Mouse (Mus musculus) forebrain, embryonic 13.5 days (tissue): Measurements from ENCODE around the gene Cacng2. TPM values are rescaled to one million over a fixed set of nuclear protein-coding genes. Genes with fewer than 3 reads are reported as not detected.
A peak's percentile ranks its signal among the peaks of the same experiment; 100 is the strongest.

Experiments
- ATAC-seq: fragments of 200-750 bp; cut with Nextera tagmentation; 2 replicates; pipeline ENCODE4 v1.8.0; 2017
- H3K27ac ChIP-seq: fragments of 300-500 bp; sonication (generic); 2 replicates; pipeline ENCODE4 v1.5.1; 2015; ENCODE audit warnings: inconsistent platforms, mild to moderate bottlenecking, moderate library complexity
- H3K27me3 ChIP-seq: fragments of 300-500 bp; sonication (generic); 2 replicates; pipeline ENCODE4 v1.6.1; 2015; ENCODE audit warnings: mild to moderate bottlenecking, inconsistent platforms
- H3K36me3 ChIP-seq: fragments of 300-500 bp; sonication (generic); 2 replicates; pipeline ENCODE4 v1.6.1; 2015; ENCODE audit warnings: mild to moderate bottlenecking, inconsistent platforms; ENCODE audit not compliant: poor library complexity, severe bottlenecking
- H3K4me1 ChIP-seq: fragments of 300-500 bp; sonication (generic); 2 replicates; pipeline ENCODE4 v1.6.1; 2015; ENCODE audit warnings: inconsistent platforms
- H3K4me2 ChIP-seq: fragments of 300-500 bp; sonication (generic); 2 replicates; pipeline ENCODE4 v1.6.1; 2015; ENCODE audit warnings: inconsistent platforms, mild to moderate bottlenecking, moderate library complexity
- H3K4me3 ChIP-seq: fragments of 300-500 bp; sonication (generic); 2 replicates; pipeline ENCODE4 v1.5.1; 2015; ENCODE audit warnings: mild to moderate bottlenecking, inconsistent platforms
- H3K9ac ChIP-seq: fragments of 300-500 bp; sonication (generic); 2 replicates; pipeline ENCODE4 v1.6.1; 2015; ENCODE audit warnings: mild to moderate bottlenecking, inconsistent platforms
- H3K9me3 ChIP-seq: fragments of 300-500 bp; sonication (generic); replicated peaks from 2 replicates; pipeline ENCODE4 v1.6.1; 2016; ENCODE audit warnings: inconsistent platforms
- WGBS: fragments of 180-500 bp; shearing (Covaris S2); methylation state at CpG from one replicate; pipeline ENCODE4 v1.1.7; 2015; 5-methylcytosine and 5-hydroxymethylcytosine counted together
- polyA plus RNA-seq: library from polyadenylated mRNA; unstranded; fragments of >200 nt; fragmentation: Nextera tagmentation; extraction: Ambion mirVana; gene quantifications from 2 replicates; pipeline ENCODE4 v1.2.1, GENCODE M21; 2015

The Cacng2 gene
- 3.5 and 4.4 TPM in 2 replicates for polyA plus RNA-seq

DNA sequence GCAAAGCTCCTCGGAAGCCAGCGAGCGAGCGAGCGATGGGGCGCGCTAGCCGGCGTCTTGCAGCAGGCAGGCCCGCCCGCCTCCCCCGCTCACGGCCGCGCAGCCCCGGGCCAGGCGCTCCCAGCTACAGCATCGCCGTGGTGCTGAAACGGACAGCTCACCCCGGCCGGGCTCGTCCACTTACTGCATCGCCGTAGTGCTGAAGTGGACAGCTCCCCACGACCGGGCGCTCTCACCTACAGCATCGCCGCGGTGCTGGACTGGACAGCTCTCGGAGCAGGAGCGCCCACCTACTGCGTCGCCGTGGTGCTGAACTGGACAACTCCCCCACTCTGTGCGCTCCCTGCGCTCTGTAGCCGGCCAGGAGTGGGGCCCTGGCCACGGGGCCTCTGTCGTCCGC, at the start of gene Cacng2:
Gene Cacng2 (minus strand): TSS at position 325 of the 400 bp plus-strand sequence.
- Histone ChIP-seq H3K4me2 (peak within 1 kb of the TSS; percentile 72), H3K9ac (peak within 1 kb of the TSS; percentile 78), H3K4me1 (peaks cover 17% of the 10 kb centered on the region), H3K4me3 (peak within 1 kb of the TSS; percentile 57), H3K36me3 (no peaks in the 10 kb centered on the region), H3K27ac (peak within 1 kb of the TSS; percentile 57), H3K9me3 (no peaks in the 10 kb centered on the region), H3K27me3 (peaks cover 33% of the 10 kb centered on the region)
- ATAC-seq, result peak; percentile 89
- WGBS, result under 1% methylated on average over 30 of the region's 42 CpGs

DNA sequence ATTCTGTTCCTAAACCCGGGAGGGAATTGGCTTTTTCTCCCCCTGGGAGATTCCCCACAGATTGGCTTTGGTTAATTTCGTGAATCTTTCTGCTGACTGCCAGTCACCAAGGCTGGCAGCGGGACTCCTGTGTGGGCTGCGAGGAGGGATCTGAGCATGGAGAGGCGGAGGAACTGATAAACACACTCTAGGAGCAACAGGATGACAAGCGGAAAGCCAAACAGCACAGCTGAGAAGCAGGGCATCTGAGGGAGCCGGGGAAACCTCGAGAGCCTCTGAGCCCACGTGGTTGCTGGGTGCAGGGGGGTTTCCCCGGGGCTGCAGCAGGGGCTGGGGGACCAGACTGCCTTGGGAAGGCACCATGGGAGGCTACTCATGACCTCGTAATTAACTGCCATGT, 49.7 kb upstream of the Cacng2 start:
- ATAC-seq, result no peak
- H3K9me3 ChIP-seq, result no peaks in the 10 kb centered on the region
- H3K27me3 ChIP-seq, result no peaks in the 10 kb centered on the region
- WGBS, result 84% methylated on average over 11 of the region's 11 CpGs
- H3K36me3 ChIP-seq, result peaks cover 30% of the 10 kb centered on the region
- H3K4me1 ChIP-seq, result peaks cover 23% of the 10 kb centered on the region
- H3K27ac ChIP-seq, result no peak overlapping the region
- H3K4me3 ChIP-seq, result no peak overlapping the region
- no peak overlapping the region for H3K4me2 ChIP-seq
- H3K9ac ChIP-seq, result no peak overlapping the region; the same call in 1 of the 2 replicates

DNA sequence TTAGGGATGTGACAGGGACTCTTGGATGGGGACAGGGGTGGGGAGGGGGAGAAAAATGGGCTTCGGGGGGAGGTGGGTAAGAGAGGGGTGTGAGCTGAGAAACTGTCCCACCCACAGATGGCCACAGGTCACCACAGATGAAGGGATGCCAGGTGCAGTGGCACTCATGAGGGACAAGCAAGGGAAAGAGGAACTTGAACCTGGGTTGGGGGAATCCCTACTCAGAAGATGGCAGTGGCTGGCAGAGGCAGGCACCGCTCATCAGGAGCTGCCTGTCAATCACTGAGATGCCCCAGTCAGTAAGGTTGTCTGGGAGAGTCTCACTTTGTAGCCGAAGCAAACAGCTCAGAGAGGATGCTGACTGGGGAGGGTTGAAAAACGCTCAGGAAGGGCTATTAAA, 45.5 kb upstream of the Cacng2 start:
- H3K27me3 ChIP-seq, result no peaks in the 10 kb centered on the region
- H3K36me3 ChIP-seq, result peaks cover 64% of the 10 kb centered on the region
- WGBS, result 91% methylated on average over 4 of the region's 4 CpGs
- H3K27ac ChIP-seq, result no peak overlapping the region
- H3K4me3 ChIP-seq, result no peak overlapping the region
- no peak overlapping the region for H3K4me2 ChIP-seq
- no peaks in the 10 kb centered on the region for H3K4me1 ChIP-seq
- no peak for ATAC-seq
- no peaks in the 10 kb centered on the region for H3K9me3 ChIP-seq
- H3K9ac ChIP-seq, result no peak overlapping the region

DNA sequence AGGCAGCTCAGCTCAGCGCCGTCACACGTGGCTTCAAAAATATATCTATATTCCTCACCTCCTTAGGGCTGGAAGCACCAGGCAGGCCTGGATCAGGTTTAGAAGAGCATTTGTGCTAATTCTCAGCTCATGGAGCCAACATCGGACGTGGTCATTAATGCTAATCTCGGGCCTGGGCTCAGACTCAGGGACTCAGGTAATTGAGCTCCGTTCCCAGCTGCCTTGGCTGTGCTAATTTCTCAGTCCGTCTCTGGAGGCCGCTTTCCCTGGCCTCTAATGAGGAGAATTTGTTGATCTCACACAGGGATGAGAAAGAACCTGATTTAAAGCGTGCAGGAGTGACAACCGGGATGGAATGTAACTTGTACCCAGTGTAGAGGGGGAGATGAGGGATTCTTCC, 44.6 kb upstream of the Cacng2 start:
- H3K4me1 ChIP-seq, result no peaks in the 10 kb centered on the region
- no peak overlapping the region for H3K9ac ChIP-seq
- no peak for ATAC-seq
- peaks cover 72% of the 10 kb centered on the region for H3K36me3 ChIP-seq
- no peaks in the 10 kb centered on the region for H3K27me3 ChIP-seq
- 80% methylated on average over 11 of the region's 11 CpGs for WGBS
- H3K9me3 ChIP-seq, result no peaks in the 10 kb centered on the region
- no peak overlapping the region for H3K4me2 ChIP-seq
- H3K27ac ChIP-seq, result no peak overlapping the region
- H3K4me3 ChIP-seq, result no peak overlapping the region

DNA sequence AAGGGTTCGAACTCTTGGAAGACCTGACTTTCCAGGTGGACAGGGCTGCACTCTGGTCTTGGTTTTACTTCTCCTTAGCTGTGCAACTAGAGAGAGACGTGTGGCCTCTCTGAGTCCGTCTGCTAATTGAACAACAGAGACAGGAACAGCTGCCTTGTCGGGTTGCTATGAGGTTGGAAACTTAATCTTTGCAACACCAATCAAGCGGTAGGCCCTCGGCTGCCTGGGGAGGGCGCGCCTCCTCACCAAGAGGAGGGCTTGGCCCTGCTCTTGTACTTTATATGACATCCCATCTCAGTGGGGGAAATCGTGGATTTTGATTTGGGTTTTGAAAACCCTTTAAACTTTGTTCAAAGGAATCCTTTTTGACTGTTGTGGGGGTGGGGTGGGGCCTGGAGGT, 42.1 kb upstream of the Cacng2 start:
- H3K9me3 ChIP-seq, result no peaks in the 10 kb centered on the region
- no peak overlapping the region for H3K4me3 ChIP-seq
- no peaks in the 10 kb centered on the region for H3K4me1 ChIP-seq
- H3K4me2 ChIP-seq, result no peak overlapping the region
- H3K27me3 ChIP-seq, result no peaks in the 10 kb centered on the region
- no peak for ATAC-seq
- H3K9ac ChIP-seq, result no peak overlapping the region
- peaks cover 76% of the 10 kb centered on the region for H3K36me3 ChIP-seq
- H3K27ac ChIP-seq, result no peak overlapping the region
- WGBS, result 81% methylated on average over 9 of the region's 9 CpGs

DNA sequence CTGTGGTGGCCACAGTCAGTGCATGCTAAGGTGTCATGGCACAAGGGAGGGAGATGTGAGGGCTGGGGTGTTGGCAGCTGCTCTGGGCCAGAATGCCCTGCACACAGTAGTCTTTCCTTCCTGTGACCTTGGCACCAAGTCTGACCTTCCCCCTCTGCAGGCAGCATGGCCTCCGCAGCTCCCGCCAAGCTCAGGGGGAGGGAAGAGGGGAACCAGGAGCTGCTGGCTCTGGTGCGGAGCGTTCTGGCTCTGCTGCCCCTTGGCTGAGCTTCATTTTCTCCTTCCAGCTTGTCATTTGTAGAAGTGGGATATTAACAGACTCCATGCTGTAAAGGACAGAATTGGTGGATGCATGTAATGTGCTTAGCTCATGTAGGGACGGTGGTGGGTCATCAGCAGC, 38.5 kb upstream of the Cacng2 start:
- Histone ChIP-seq H3K27ac (no peak overlapping the region), H3K36me3 (peaks cover 42% of the 10 kb centered on the region), H3K4me2 (no peak overlapping the region), H3K27me3 (no peaks in the 10 kb centered on the region), H3K9ac (no peak overlapping the region), H3K4me3 (no peak overlapping the region), H3K9me3 (no peaks in the 10 kb centered on the region), H3K4me1 (no peaks in the 10 kb centered on the region)
- ATAC-seq, result no peak
- WGBS, result 92% methylated on average over 5 of the region's 5 CpGs

DNA sequence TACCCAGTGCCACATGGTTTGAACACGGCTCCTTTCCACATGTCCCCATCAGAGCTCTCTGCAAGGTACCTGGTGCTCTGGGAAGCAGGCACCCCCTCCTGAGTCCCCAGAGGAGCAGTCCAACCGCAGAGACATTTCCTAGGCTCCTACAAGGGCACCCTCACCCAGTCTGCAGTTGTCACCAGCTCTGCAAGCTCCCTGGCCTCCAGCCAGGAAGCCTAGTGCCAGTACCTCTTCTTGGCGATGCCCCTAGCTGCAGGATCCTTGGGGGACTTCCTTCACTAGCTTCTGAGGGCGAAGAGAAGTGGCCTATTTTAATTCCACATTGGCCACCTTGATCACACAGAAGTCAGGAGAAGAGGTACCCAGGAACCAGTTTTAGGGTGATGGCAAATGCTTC, 38.0 kb upstream of the Cacng2 start:
- H3K9me3 ChIP-seq, result no peaks in the 10 kb centered on the region
- H3K4me1 ChIP-seq, result no peaks in the 10 kb centered on the region
- no peak for ATAC-seq
- no peak overlapping the region for H3K27ac ChIP-seq
- H3K27me3 ChIP-seq, result no peaks in the 10 kb centered on the region
- H3K36me3 ChIP-seq, result peaks cover 37% of the 10 kb centered on the region
- no peak overlapping the region for H3K4me2 ChIP-seq
- H3K9ac ChIP-seq, result no peak overlapping the region
- 69% methylated on average over 4 of the region's 4 CpGs for WGBS
- H3K4me3 ChIP-seq, result no peak overlapping the region

DNA sequence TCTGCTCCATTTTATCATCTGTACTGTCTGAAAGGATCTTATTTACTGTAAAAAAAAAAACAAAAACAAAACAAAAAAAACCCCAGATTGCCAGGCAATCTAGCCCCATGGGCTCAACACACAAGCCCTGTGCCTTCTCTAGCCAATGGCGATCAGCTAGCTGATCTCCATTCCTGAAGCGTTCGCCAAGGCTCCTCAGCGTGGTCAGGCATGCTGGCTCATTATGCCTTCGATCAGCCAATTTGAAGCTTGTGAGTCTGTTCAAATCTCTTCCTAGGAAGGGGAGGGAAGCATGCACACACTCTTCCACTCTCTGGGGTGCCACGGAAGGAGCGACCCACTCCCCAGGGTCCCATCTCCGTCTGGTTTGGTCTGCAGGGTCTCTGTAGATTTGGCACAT, 37.5 kb upstream of the Cacng2 start:
- no peaks in the 10 kb centered on the region for H3K27me3 ChIP-seq
- no peak overlapping the region for H3K4me3 ChIP-seq
- ATAC-seq, result no peak
- no peak overlapping the region for H3K27ac ChIP-seq
- H3K4me1 ChIP-seq, result no peaks in the 10 kb centered on the region
- no peak overlapping the region for H3K4me2 ChIP-seq
- no peaks in the 10 kb centered on the region for H3K9me3 ChIP-seq
- H3K36me3 ChIP-seq, result peaks cover 32% of the 10 kb centered on the region
- WGBS, result 85% methylated on average over 8 of the region's 8 CpGs
- H3K9ac ChIP-seq, result no peak overlapping the region

DNA sequence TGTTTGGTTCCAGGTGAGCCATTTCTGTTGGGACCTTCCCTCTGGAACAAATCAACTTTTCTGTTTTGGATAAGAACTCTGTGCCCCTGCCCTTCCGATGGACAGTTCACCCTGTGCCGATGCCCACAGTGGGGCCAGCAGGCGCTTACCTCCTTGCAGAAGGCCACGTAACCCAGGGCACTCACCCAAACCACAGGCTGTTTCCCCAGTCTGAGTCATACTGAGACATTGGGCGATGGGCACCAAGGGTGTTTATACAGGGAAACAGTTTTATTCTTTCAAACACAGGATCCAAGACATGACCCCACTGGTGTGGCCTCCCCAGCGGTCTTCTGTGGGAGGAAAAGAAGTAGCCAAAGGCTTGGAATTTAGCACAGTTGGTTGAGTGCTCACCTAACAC, 35.6 kb upstream of the Cacng2 start:
- Histone ChIP-seq H3K4me1 (no peaks in the 10 kb centered on the region), H3K27ac (no peak overlapping the region), H3K9me3 (no peaks in the 10 kb centered on the region), H3K4me3 (no peak overlapping the region), H3K27me3 (no peaks in the 10 kb centered on the region), H3K4me2 (no peak overlapping the region), H3K36me3 (peaks cover 20% of the 10 kb centered on the region; the same call in 1 of the 2 replicates), H3K9ac (no peak overlapping the region)
- no peak for ATAC-seq
- WGBS, result 90% methylated on average over 6 of the region's 6 CpGs

DNA sequence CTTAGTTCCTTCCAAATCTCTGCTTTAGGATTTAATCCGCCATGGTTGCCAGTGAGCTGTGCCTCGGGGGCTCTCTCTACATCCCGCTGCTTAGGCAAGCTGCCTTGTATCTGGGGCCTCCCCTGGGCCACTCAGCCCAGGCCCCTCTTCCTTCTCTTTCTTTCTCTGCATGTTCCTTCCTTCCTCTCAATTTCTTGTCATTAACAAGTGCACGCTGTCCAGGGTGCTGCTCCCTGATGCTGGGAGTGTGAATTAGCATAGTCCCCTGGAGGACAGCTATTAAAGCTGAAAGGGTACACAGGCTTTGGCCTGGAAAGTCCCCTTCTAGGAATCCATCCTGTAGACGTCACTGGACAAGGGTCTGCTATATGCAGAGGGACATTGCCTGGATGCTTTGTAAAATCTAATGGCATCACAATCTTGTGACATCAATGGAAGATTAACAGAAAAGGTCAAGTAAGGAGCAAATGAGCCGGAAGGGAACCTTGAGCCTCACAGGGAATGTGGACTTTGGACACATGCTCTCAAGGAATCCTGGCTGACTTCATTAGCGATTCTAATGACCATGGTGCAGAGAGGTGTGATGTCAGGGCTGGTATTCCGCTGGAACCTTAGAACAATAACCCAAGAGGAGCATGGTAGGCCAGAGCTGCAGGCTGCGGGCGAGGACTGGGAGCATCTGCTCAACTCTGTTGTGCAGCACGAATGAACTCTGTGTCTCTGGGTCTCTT, 33.4 kb upstream of the Cacng2 start:
- H3K4me2 ChIP-seq, result no peak overlapping the region
- no peaks in the 10 kb centered on the region for H3K9me3 ChIP-seq
- H3K27me3 ChIP-seq, result no peaks in the 10 kb centered on the region
- H3K27ac ChIP-seq, result no peak overlapping the region
- H3K4me1 ChIP-seq, result no peaks in the 10 kb centered on the region
- 38% methylated on average over 11 of the region's 11 CpGs for WGBS
- H3K9ac ChIP-seq, result no peak overlapping the region
- H3K36me3 ChIP-seq, result peaks cover 2% of the 10 kb centered on the region; the same call in 1 of the 2 replicates
- no peak overlapping the region for H3K4me3 ChIP-seq
- ATAC-seq, result no peak

DNA sequence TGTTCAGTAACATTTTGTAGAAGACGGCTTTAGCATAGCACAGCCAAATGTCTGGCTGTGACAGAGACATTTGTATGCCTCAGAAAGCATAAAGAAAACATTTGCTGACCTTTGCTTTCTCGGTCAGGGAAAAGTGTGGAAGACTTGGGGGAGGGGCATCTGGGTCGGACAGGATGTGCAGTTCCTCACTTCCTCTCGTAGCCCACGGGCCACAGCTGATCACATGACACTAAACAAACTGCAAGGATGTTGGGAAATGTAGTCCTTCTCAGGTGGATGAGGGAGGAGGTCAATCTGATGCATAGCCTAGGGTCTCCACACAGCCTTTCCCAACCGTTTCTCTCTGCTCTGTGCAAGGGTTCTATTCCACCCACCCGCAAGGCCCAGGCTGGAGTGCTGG, 28.7 kb upstream of the Cacng2 start:
- Histone ChIP-seq H3K4me2 (no peak overlapping the region), H3K4me1 (no peaks in the 10 kb centered on the region), H3K9me3 (no peaks in the 10 kb centered on the region), H3K27me3 (no peaks in the 10 kb centered on the region; the same call in 1 of the 2 replicates), H3K36me3 (no peaks in the 10 kb centered on the region), H3K4me3 (no peak overlapping the region), H3K9ac (no peak overlapping the region), H3K27ac (no peak overlapping the region; the same call in 1 of the 2 replicates)
- WGBS, result 81% methylated on average over 7 of the region's 7 CpGs
- no peak for ATAC-seq

DNA sequence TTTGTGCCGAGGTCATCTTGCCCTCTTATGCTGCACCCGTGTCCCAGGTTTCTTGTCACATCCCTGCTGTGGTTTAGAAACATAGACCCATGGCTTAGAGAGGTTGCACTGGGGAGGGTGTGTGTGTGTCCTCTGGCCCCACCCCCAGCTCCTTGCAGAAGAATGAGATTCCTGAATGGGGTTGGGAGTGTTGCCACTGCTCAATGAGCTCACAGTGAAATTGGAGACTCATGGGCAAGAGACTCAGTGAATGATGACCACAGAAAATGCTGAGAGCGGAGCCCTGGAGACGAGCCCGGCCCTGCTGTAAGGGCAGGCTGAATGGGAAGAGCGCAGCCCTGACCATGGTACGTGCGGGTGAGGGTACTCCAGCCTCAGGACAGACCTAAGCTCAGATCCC, 20.4 kb upstream of the Cacng2 start:
- WGBS, result 62% methylated on average over 8 of the region's 8 CpGs
- no peak overlapping the region for H3K4me3 ChIP-seq
- no peak overlapping the region for H3K4me2 ChIP-seq
- ATAC-seq, result no peak
- H3K9ac ChIP-seq, result no peak overlapping the region
- no peaks in the 10 kb centered on the region for H3K9me3 ChIP-seq
- H3K36me3 ChIP-seq, result no peaks in the 10 kb centered on the region
- H3K4me1 ChIP-seq, result no peaks in the 10 kb centered on the region
- 0 out of 2 replicates have a peak, but pooled peaks cover 2% of the 10 kb centered on the region for H3K27me3 ChIP-seq
- H3K27ac ChIP-seq, result no peak overlapping the region

DNA sequence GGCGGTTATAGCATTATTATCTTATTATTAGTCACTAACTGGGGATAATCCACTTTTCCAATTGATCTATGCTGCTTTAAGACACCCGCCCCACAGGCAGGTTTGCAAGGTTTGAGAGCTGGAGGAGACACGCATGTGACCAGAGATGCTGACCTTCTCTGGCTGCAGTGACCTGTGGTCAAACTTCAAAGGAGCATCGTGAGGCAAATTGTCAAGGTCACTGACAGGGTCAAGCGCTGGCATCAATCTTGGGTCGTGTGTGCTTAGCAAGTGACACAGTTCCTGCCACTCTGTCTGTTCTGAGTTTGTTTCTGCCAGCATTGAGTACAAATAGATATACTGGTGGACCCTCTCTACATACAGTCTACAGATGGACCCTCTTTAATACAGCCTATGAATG, 14.8 kb upstream of the Cacng2 start:
- Histone ChIP-seq H3K9me3 (no peaks in the 10 kb centered on the region), H3K4me1 (no peaks in the 10 kb centered on the region), H3K4me2 (no peak overlapping the region), H3K27me3 (0 out of 2 replicates have a peak, but pooled peaks cover 2% of the 10 kb centered on the region), H3K36me3 (no peaks in the 10 kb centered on the region), H3K4me3 (no peak overlapping the region), H3K9ac (no peak overlapping the region), H3K27ac (no peak overlapping the region)
- WGBS, result 66% methylated on average over 6 of the region's 6 CpGs
- no peak for ATAC-seq
